Mouse (Mus musculus): ENCODE results near the gene Cdh4. TPM values are rescaled to one million over a fixed set of nuclear protein-coding genes. Genes with fewer than 3 reads are reported as not detected.

Cdh4 gene
- 2.2 and 2.4 TPM in 2 replicates for polyA plus RNA-seq (2015; fragmentation: Nextera tagmentation; extraction: Ambion mirVana)

GRCm38 (mm10) chr2:179442191-179442540, at the start of gene Cdh4:
Gene Cdh4 (plus strand): TSS chr2:179442431.

Data from skeletal muscle tissue, postnatal 0 days (tissue).